Mouse (Mus musculus) lung, postnatal 0 days (tissue): Measurements from ENCODE around the gene Itpa. TPM values are rescaled to one million over a fixed set of nuclear protein-coding genes. Genes with fewer than 3 reads are reported as not detected.

ENCODE experiments used
- ATAC-seq: fragments of 200-750 bp; cut with Nextera tagmentation; 2 replicates; pipeline ENCODE4 v1.8.0; 2017; ENCODE audit warnings: moderate library complexity
- DNase-seq: peaks from one replicate; pipeline ENCODE4 v3.0.0-alpha.2; 2016; ENCODE audit warnings: low spot score
- H3K27ac ChIP-seq: fragments of 300-500 bp; sonication (generic); 2 replicates; pipeline ENCODE4 v1.5.1; 2014; ENCODE audit warnings: antibody characterized with exemption, mild to moderate bottlenecking, low read length, mixed read lengths
- H3K27me3 ChIP-seq: fragments of 300-500 bp; sonication (generic); replicated peaks from 2 replicates; pipeline ENCODE4 v1.6.1; 2014; ENCODE audit warnings: low read length, mixed read lengths; ENCODE audit not compliant: insufficient read depth
- H3K36me3 ChIP-seq: fragments of 300-500 bp; sonication (generic); 2 replicates; pipeline ENCODE4 v1.6.1; 2014; ENCODE audit warnings: low read length, mixed read lengths; ENCODE audit not compliant: insufficient read depth
- H3K4me1 ChIP-seq: fragments of 300-500 bp; sonication (generic); 2 replicates; pipeline ENCODE4 v1.6.1; 2014; ENCODE audit warnings: antibody characterized with exemption, low read depth, low read length, mixed read lengths; ENCODE audit not compliant: insufficient read depth
- H3K4me2 ChIP-seq: fragments of 300-500 bp; sonication (generic); replicated peaks from 2 replicates; pipeline ENCODE4 v1.6.1; 2014; ENCODE audit warnings: low read depth, mild to moderate bottlenecking, low read length, moderate library complexity, mixed read lengths
- H3K4me3 ChIP-seq: fragments of 300-500 bp; sonication (generic); 2 replicates; pipeline ENCODE4 v1.5.1; 2014; ENCODE audit warnings: low read depth, low read length
- H3K9ac ChIP-seq: fragments of 300-500 bp; sonication (generic); replicated peaks from 2 replicates; pipeline ENCODE4 v1.6.1; 2014; ENCODE audit warnings: low read depth, mild to moderate bottlenecking
- H3K9me3 ChIP-seq: fragments of 300-500 bp; sonication (generic); 2 replicates; pipeline ENCODE4 v1.6.1; 2016; ENCODE audit warnings: low read length, mixed read lengths
- CTCF ChIP-seq: IDR thresholded peaks from 2 replicates; pipeline ENCODE4 v1.5.1; 2016; ENCODE audit warnings: antibody characterized with exemption, mild to moderate bottlenecking
- EP300 ChIP-seq: IDR thresholded peaks from 2 replicates; pipeline ENCODE4 v1.6.1; 2016; ENCODE audit warnings: antibody characterized with exemption, mild to moderate bottlenecking, control low read depth
- WGBS: fragments of 180-500 bp; shearing (Covaris S2); extraction: QIAGEN DNeasy Blood & Tissue Kit; methylation state at CpG from one replicate; pipeline ENCODE4 v1.1.7; 2014; 5-methylcytosine and 5-hydroxymethylcytosine counted together
- polyA plus RNA-seq: library from polyadenylated mRNA; unstranded; fragments of >200 nt; fragmentation: Nextera tagmentation; extraction: Ambion mirVana; gene quantifications from 2 replicates; pipeline ENCODE4 v1.2.1, GENCODE M21; 2015

The Itpa gene
- polyA plus RNA-seq, 1 experiment from 2014 or later: 51.1 TPM

DNA sequence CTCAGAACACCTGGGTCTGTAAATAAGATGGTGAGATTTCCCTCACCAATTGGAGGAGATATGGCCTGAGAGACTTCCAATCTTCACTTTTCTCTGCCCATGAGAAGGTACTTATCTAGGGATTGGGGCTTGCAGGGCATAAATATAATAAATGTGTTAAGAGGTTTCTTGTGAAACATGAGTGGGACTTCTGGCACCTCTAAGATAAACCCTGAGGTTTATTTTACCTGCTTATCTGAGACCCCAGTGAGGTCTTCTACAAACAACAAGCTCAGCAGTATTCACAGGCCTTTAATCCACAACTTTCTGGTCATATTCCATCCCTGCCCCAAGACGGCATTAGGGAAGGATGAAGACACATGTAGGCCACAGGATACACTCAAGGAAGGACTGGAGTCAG is 13.7 kb upstream of the Itpa start:
- Histone ChIP-seq H3K9ac (no peak overlapping the region), H3K4me1 (no peaks in the 10 kb centered on the region), H3K27ac (no peak overlapping the region), H3K36me3 (peaks cover 41% of the 10 kb centered on the region), H3K9me3 (no peaks in the 10 kb centered on the region), H3K27me3 (no peaks in the 10 kb centered on the region), H3K4me3 (no peak overlapping the region), H3K4me2 (no peak overlapping the region)
- ATAC-seq (no peak), DNase-seq (no peak)
- 63% methylated on average over 1 of the region's 1 CpGs for WGBS
- TF ChIP-seq EP300: no peak
- TF ChIP-seq CTCF: no peak

DNA sequence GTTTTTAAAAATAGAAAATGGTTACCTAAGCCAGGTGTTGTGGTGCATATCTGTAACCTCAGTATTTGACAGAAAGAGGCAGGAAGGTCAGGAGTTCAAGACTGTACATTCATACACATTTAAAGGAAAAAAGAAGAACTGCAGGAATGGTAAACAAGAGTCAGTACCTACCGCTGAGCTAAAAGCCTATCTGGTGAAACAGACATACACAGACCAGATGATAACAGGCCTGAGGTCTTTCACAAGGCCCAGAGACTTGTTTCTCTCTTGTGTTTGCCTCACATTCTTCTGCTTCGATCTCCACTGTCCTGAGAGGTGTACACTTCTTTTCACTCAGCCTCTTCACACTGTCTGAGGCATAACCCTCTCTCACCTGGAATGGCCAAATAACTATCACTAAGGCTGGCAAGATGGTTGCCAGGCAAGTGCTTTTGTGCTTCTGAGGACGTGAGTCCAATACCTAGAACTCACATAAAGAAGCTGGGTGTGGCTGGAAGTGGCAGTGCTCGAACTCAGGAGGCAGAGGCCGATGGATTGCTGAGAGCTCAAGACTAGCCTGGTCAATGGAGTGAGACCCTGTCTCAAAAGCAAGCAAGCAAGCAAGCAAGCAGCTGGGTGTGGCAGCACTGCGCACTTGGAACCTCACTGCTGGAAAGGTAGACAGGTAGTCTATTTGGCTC is 11.6 kb upstream of the Itpa start:
- Histone ChIP-seq H3K4me2 (no peak overlapping the region), H3K36me3 (peaks cover 50% of the 10 kb centered on the region), H3K27me3 (no peaks in the 10 kb centered on the region), H3K9ac (no peak overlapping the region), H3K4me3 (no peak overlapping the region), H3K27ac (no peak overlapping the region), H3K9me3 (no peaks in the 10 kb centered on the region), H3K4me1 (no peaks in the 10 kb centered on the region)
- ATAC-seq: no peak
- no peak for DNase-seq
- WGBS: 89% methylated on average over 6 of the region's 6 CpGs
- TF ChIP-seq CTCF (no peak), EP300 (no peak)

DNA sequence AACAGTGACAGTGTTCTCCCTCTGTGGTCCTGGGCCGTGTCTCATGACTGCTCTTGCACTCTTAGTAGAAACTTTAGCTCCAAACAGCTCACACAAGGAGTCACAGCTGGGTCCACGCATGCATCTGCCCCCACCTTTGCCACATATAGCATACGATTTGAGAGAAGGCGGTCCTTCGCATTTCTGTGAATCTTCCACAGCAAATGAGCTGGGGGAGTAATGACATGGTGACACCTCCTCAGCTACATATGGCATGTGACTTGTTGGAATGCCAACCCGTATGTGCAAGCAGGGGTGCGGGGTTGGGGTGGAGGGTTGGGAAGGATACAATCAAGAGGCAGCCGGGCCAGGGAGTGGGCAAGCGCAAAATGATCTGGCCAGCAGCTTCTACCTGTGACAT is 10.9 kb upstream of the Itpa start:
- ATAC-seq: no peak
- no peak overlapping the region for H3K9ac ChIP-seq
- 93% methylated on average over 9 of the region's 9 CpGs for WGBS
- no peak for DNase-seq
- no peak overlapping the region for H3K27ac ChIP-seq
- H3K9me3 ChIP-seq: no peaks in the 10 kb centered on the region
- H3K4me3 ChIP-seq: no peak overlapping the region
- H3K4me1 ChIP-seq: no peaks in the 10 kb centered on the region
- no peaks in the 10 kb centered on the region for H3K27me3 ChIP-seq
- H3K4me2 ChIP-seq: no peak overlapping the region
- TF ChIP-seq EP300: no peak
- TF ChIP-seq CTCF: no peak
- H3K36me3 ChIP-seq: peaks cover 55% of the 10 kb centered on the region

DNA sequence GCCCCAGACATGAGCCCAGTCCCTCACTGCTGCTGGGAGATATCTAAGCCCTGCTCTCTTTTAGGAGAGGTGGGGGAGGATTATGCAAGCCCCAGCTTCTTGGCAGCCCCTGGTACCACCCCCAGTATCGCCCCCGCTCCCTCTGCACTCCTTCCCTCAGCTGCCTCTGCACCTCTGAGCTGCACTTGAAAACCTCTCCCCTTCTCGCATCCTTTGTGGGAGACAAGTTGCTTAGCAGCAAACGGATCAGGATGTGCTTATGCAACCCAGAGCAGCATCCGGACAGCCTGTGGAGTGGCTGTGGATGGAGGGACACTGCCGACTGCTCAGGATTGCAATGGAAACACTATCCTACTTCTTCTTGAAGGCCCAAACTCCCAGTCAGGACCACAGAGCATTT is 9.9 kb upstream of the Itpa start:
- peaks cover 55% of the 10 kb centered on the region for H3K36me3 ChIP-seq

DNA sequence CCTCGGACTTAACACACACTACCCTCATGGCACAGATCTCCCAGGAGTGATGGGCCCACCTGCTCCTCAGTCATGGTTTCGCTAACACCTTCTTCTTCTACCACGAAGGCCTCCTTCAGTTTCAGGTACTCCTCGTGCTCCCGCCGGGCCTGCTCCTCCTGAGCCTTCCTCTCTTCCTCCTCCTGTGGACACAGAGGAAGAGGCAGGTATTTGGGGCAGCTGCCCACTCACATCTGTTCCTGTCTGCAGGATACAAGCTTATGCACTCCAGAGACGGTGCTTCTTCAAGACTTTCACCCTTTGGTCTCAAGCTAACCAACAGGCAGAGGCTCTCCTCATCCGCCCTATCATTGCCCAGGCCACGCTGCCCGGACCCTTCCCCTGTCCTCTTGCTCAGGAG is 8.9 kb upstream of the Itpa start:
- 94% methylated on average over 10 of the region's 10 CpGs for WGBS
- ATAC-seq (no peak), DNase-seq (no peak)
- H3K4me3 ChIP-seq: no peak overlapping the region
- no peaks in the 10 kb centered on the region for H3K27me3 ChIP-seq
- no peaks in the 10 kb centered on the region for H3K9me3 ChIP-seq
- H3K36me3 ChIP-seq: peaks cover 52% of the 10 kb centered on the region
- peaks cover 2% of the 10 kb centered on the region; the same call in 1 of the 2 replicates for H3K4me1 ChIP-seq
- TF ChIP-seq CTCF (no peak), EP300 (no peak)
- H3K27ac ChIP-seq: no peak overlapping the region
- no peak overlapping the region for H3K4me2 ChIP-seq
- no peak overlapping the region for H3K9ac ChIP-seq

More for the DNA sequence above, 9.9 kb upstream of the Itpa start:
- Histone ChIP-seq H3K27ac (no peak overlapping the region), H3K4me2 (no peak overlapping the region), H3K9me3 (no peaks in the 10 kb centered on the region), H3K9ac (no peak overlapping the region), H3K4me3 (no peak overlapping the region), H3K4me1 (no peaks in the 10 kb centered on the region), H3K27me3 (no peaks in the 10 kb centered on the region)
- TF ChIP-seq CTCF (no peak), EP300 (no peak)
- 82% methylated on average over 6 of the region's 6 CpGs for WGBS
- ATAC-seq (no peak), DNase-seq (no peak)

DNA sequence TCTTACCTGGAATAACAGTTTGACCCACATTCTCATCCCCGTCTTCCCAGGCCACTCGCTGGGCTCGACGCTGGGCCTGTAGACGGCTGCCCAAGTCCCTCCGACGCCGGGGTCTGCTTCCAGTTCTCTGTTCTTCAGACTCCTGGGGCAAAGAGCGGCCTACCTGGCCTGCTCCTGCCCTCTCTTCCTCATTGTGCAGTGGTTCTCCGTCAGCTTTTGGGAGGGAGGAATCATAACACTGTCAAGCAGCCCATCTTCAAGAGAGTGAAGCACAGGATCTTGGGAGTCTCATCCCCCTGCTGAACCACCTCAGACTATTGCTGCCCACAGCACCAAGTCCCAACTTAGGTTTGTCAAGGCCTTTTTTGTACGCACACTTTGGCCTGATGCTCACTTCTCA is 4.1 kb upstream of the Itpa start:
- 87% methylated on average over 11 of the region's 11 CpGs for WGBS
- H3K9ac ChIP-seq: peak overlapping the region; percentile 87; the same call in 1 of the 2 replicates
- TF ChIP-seq CTCF: no peak
- no peak for TF ChIP-seq EP300
- H3K4me2 ChIP-seq: peak overlapping the region; percentile 60; the same call in 1 of the 2 replicates
- no peak overlapping the region for H3K4me3 ChIP-seq
- H3K27ac ChIP-seq: no peak overlapping the region
- H3K9me3 ChIP-seq: no peaks in the 10 kb centered on the region
- no peaks in the 10 kb centered on the region for H3K27me3 ChIP-seq
- H3K36me3 ChIP-seq: peaks cover 17% of the 10 kb centered on the region; the same call in 1 of the 2 replicates
- ATAC-seq (no peak), DNase-seq (no peak)
- peaks cover 14% of the 10 kb centered on the region; the same call in 1 of the 2 replicates for H3K4me1 ChIP-seq
